Mouse (Mus musculus): ENCODE results near the gene Tbc1d24. TPM values are rescaled to one million over a fixed set of nuclear protein-coding genes. Genes with fewer than 3 reads are reported as not detected.

Tbc1d24 gene
- polyA plus RNA-seq, 1 experiment = 50.3 TPM

- no peak for DNase-seq
- peaks cover 4% of the 10 kb centered on the region; the same call in 1 of the 2 replicates for H3K4me1 ChIP-seq (ENCODE audit: control insufficient read depth, insufficient read depth, low read length)
- H3K27ac ChIP-seq (ENCODE audit: insufficient read depth, low read length) = no peak overlapping the region
- TF ChIP-seq CTCF (IDR thresholded peaks at IDR 0.05; ENCODE audit: borderline replicate concordance, insufficient read depth, low read depth, low read length) = no peak
- no peak for TF ChIP-seq POLR2A (IDR thresholded peaks at IDR 0.05; ENCODE audit: borderline replicate concordance, insufficient read depth, low read length)
- no peaks in the 10 kb centered on the region for H3K27me3 ChIP-seq (ENCODE audit: control insufficient read depth, insufficient read depth, low read length)
- WGBS = 60% methylated on average over 3 of the region's 3 CpGs
- H3K4me3 ChIP-seq (replicated peaks; ENCODE audit: insufficient read depth, low read depth, low read length) = no peak overlapping the region
Measured at GRCm38 (mm10) chr17:24154463-24154862, 50.9 kb downstream of the Tbc1d24 start.

DNA sequence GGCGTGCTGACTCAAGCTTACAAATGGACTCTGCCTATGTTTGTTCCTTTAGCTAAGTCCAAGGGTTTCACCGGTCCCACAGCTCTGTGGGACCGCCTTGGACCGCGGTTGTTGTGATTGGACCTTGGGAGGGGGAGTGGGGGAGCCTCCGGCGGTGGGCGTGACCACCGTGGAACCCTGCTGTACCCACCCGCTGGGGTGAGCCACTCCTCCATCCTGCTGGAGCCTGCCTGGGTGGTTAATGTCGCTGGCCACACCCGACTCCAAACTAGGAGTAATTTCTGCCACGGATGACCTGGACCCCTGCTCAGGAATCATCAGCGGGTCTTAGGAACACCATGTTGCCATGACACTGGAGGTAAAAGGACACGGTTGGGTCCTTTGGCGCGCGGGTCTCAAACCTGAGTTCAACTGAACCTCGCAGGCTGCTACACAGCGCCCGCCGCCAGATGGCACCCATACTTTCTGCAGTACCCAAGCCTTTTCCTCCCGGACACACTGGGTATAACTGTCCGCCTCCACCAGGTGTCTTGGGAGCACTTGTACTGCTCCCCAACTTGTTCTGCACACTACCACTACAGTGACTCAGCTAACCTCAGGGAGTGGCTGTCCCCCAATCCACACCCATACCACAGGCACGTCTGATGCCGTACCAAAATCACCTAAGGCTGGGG lies 53.3 kb downstream of the Tbc1d24 start:
- Histone ChIP-seq H3K4me1 (ENCODE audit: control insufficient read depth, insufficient read depth, low read length) (peaks cover 4% of the 10 kb centered on the region; the same call in 1 of the 2 replicates), H3K4me3 (replicated peaks; ENCODE audit: insufficient read depth, low read depth, low read length) (peak overlapping the region; percentile 58), H3K27ac (ENCODE audit: insufficient read depth, low read length) (no peak overlapping the region), H3K27me3 (ENCODE audit: control insufficient read depth, insufficient read depth, low read length) (no peaks in the 10 kb centered on the region)
- WGBS = 2% methylated on average over 26 of the region's 26 CpGs
- DNase-seq = peak; percentile 80 to 84
- TF ChIP-seq CTCF (IDR thresholded peaks at IDR 0.05; ENCODE audit: borderline replicate concordance, insufficient read depth, low read depth, low read length) = peak; percentile 88
- no peak for TF ChIP-seq POLR2A (IDR thresholded peaks at IDR 0.05; ENCODE audit: borderline replicate concordance, insufficient read depth, low read length)

DNA sequence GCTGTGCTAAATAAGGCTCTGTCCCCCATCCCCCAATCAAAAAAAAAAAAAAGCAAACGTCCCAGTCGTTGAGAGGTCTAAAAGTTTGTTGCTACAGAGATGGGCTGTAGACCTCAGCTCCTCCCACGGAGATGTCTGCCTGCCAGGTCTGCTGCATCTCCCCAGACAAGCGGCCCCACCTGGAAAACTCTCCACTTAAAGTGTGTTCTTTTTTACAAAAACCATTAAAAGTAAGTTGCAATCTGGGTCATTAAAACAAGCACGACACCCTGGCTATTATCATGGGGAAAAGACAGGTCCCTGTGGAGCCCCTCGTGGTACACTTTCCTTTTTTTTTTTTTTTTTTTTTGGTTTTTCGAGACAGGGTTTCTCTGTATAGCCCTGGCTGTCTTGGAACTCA lies 54.0 kb downstream of the Tbc1d24 start:
- no peak overlapping the region for H3K4me3 ChIP-seq (replicated peaks; ENCODE audit: insufficient read depth, low read depth, low read length)
- DNase-seq = no peak
- 17% methylated on average over 7 of the region's 7 CpGs for WGBS
- no peaks in the 10 kb centered on the region for H3K27me3 ChIP-seq (ENCODE audit: control insufficient read depth, insufficient read depth, low read length)
- no peak for TF ChIP-seq POLR2A (IDR thresholded peaks at IDR 0.05; ENCODE audit: borderline replicate concordance, insufficient read depth, low read length)
- TF ChIP-seq CTCF (IDR thresholded peaks at IDR 0.05; ENCODE audit: borderline replicate concordance, insufficient read depth, low read depth, low read length) = no peak
- H3K4me1 ChIP-seq (ENCODE audit: control insufficient read depth, insufficient read depth, low read length) = peaks cover 4% of the 10 kb centered on the region; the same call in 1 of the 2 replicates
- H3K27ac ChIP-seq (ENCODE audit: insufficient read depth, low read length) = no peak overlapping the region

DNA sequence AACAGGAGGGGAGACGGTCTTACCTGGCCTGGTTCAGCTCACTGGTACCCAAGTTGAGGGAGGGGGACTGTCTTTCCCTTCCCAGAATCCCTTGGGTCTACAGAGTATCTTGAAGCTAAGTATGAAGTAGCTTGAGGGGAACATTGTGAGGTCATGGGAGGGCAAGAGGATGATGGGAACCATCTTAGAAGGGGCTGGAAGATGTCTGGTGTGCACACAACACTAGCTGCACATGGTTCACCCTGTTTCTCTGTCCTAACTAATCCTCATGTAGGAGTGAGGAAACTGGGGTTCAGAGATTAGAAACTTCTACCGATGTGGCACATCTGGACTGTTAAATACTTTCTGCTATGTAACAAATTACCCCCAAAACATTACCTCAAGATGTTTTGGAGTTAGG lies 54.5 kb downstream of the Tbc1d24 start, which contains the start of gene Pdpk1:
TSS of gene Pdpk1 (minus strand) at position 101 of the 400 bp plus-strand sequence.
- Histone ChIP-seq H3K27ac (ENCODE audit: insufficient read depth, low read length) (no peak within 1 kb of the TSS), H3K4me1 (ENCODE audit: control insufficient read depth, insufficient read depth, low read length) (peaks cover 4% of the 10 kb centered on the region; the same call in 1 of the 2 replicates), H3K27me3 (ENCODE audit: control insufficient read depth, insufficient read depth, low read length) (no peaks in the 10 kb centered on the region), H3K4me3 (replicated peaks; ENCODE audit: insufficient read depth, low read depth, low read length) (peak within 1 kb of the TSS; percentile 58)
- no peak for DNase-seq
- TF ChIP-seq CTCF (IDR thresholded peaks at IDR 0.05; ENCODE audit: borderline replicate concordance, insufficient read depth, low read depth, low read length) (no peak), POLR2A (IDR thresholded peaks at IDR 0.05; ENCODE audit: borderline replicate concordance, insufficient read depth, low read length) (no peak)
- WGBS = 87% methylated on average over 2 of the region's 2 CpGs

GRCm38 (mm10) chr17:24149421-24149820 lies 55.9 kb downstream of the Tbc1d24 start:
- Histone ChIP-seq H3K27ac (ENCODE audit: insufficient read depth, low read length) (no peak overlapping the region), H3K4me3 (replicated peaks; ENCODE audit: insufficient read depth, low read depth, low read length) (no peak overlapping the region), H3K27me3 (ENCODE audit: control insufficient read depth, insufficient read depth, low read length) (no peaks in the 10 kb centered on the region), H3K4me1 (ENCODE audit: control insufficient read depth, insufficient read depth, low read length) (peaks cover 4% of the 10 kb centered on the region; the same call in 1 of the 2 replicates)
- TF ChIP-seq CTCF (IDR thresholded peaks at IDR 0.05; ENCODE audit: borderline replicate concordance, insufficient read depth, low read depth, low read length) (no peak), POLR2A (IDR thresholded peaks at IDR 0.05; ENCODE audit: borderline replicate concordance, insufficient read depth, low read length) (no peak)
- WGBS = 89% methylated on average over 7 of the region's 7 CpGs
- DNase-seq = no peak

GRCm38 (mm10) chr17:24142897-24143296 lies 62.5 kb downstream of the Tbc1d24 start:
- TF ChIP-seq CTCF (IDR thresholded peaks at IDR 0.05; ENCODE audit: borderline replicate concordance, insufficient read depth, low read depth, low read length) (no peak), POLR2A (IDR thresholded peaks at IDR 0.05; ENCODE audit: borderline replicate concordance, insufficient read depth, low read length) (no peak)
- Histone ChIP-seq H3K27ac (ENCODE audit: insufficient read depth, low read length) (no peak overlapping the region), H3K4me1 (ENCODE audit: control insufficient read depth, insufficient read depth, low read length) (peaks cover 4% of the 10 kb centered on the region; the same call in 1 of the 2 replicates), H3K27me3 (ENCODE audit: control insufficient read depth, insufficient read depth, low read length) (no peaks in the 10 kb centered on the region), H3K4me3 (replicated peaks; ENCODE audit: insufficient read depth, low read depth, low read length) (no peak overlapping the region)
- DNase-seq = peak in 1 of 2 experiments; percentile 21
- WGBS = 45% methylated on average over 2 of the region's 2 CpGs

- 2% methylated on average over 55 of the region's 57 CpGs for WGBS
- Histone ChIP-seq H3K27me3 (ENCODE audit: control insufficient read depth, insufficient read depth, low read length) (no peaks in the 10 kb centered on the region), H3K4me1 (ENCODE audit: control insufficient read depth, insufficient read depth, low read length) (peaks cover 8% of the 10 kb centered on the region), H3K4me3 (replicated peaks; ENCODE audit: insufficient read depth, low read depth, low read length) (peak overlapping the region; percentile 92), H3K27ac (ENCODE audit: insufficient read depth, low read length) (peak overlapping the region; percentile 66)
- TF ChIP-seq CTCF (IDR thresholded peaks at IDR 0.05; ENCODE audit: borderline replicate concordance, insufficient read depth, low read depth, low read length) (no peak), POLR2A (IDR thresholded peaks at IDR 0.05; ENCODE audit: borderline replicate concordance, insufficient read depth, low read length) (peak; percentile 78)
- peak; percentile 98 for DNase-seq
Measured at GRCm38 (mm10) chr17:24141425-24141920, 63.9 kb downstream of the Tbc1d24 start.

Measured in cerebellum, adult 2 months (tissue).